Mouse (Mus musculus) midbrain, embryonic 11.5 days (tissue): ENCODE data around the gene Tcta. TPM values are rescaled to one million over a fixed set of nuclear protein-coding genes. Genes with fewer than 3 reads are reported as not detected.

Experiments
- polyA plus RNA-seq: library from polyadenylated mRNA; unstranded; fragments of >200 nt; fragmentation: Nextera tagmentation; extraction: Ambion mirVana; gene quantifications from 2 replicates; pipeline ENCODE4 v1.2.1, GENCODE M21; 2014

Gene Tcta
- polyA plus RNA-seq, 1 experiment from 2014 or later: 30.8 TPM

Other genes with a start within 250 kb of the Tcta start
- gene Mst1, start 225.7 kb downstream of the Tcta start, polyA plus RNA-seq: 0.47 and 0.78 TPM in 2 replicates
- 27.2 and 29.2 TPM in 2 replicates for gene Rnf123, start 222.8 kb downstream of the Tcta start, polyA plus RNA-seq
- gene Apeh, start 211.6 kb downstream of the Tcta start, polyA plus RNA-seq: 53.0 and 67.3 TPM in 2 replicates
- 2.4 TPM in 2 replicates for gene Bsn, start 115.8 kb downstream of the Tcta start, polyA plus RNA-seq
- gene Dag1, start 42.2 kb downstream of the Tcta start, polyA plus RNA-seq: 48.8 and 55.2 TPM in 2 replicates
- 61.2 and 64.0 TPM in 2 replicates for gene Nicn1, start 15.7 kb downstream of the Tcta start, polyA plus RNA-seq
- gene Amt, start 9.3 kb downstream of the Tcta start, polyA plus RNA-seq: 24.2 and 27.1 TPM in 2 replicates
- 278 and 298 TPM in 2 replicates for gene Rhoa, start within 50 bp of the Tcta start, polyA plus RNA-seq
- 796 and 834 TPM in 2 replicates for gene Gpx1, start 32.7 kb upstream of the Tcta start, polyA plus RNA-seq
- 130 and 140 TPM in 2 replicates for gene Usp4, start 41.7 kb upstream of the Tcta start, polyA plus RNA-seq
- 1.2 and 1.4 TPM in 2 replicates for gene 1700102P08Rik, start 86.6 kb upstream of the Tcta start, polyA plus RNA-seq
- 0.89 and 1.6 TPM in 2 replicates for gene Ccdc36, start 122.3 kb upstream of the Tcta start, polyA plus RNA-seq
- gene BC048562, start 130.3 kb upstream of the Tcta start, polyA plus RNA-seq: not detected in 2 replicates
- 48.1 and 48.6 TPM in 2 replicates for gene Ccdc71, start 154.4 kb upstream of the Tcta start, polyA plus RNA-seq
- gene Klhdc8b, start 155.4 kb upstream of the Tcta start, polyA plus RNA-seq: 34.4 and 36.2 TPM in 2 replicates
- 20.1 and 21.4 TPM in 2 replicates for gene Lamb2, start 173.6 kb upstream of the Tcta start, polyA plus RNA-seq
- 62.2 and 63.0 TPM in 2 replicates for gene Usp19, start 184.4 kb upstream of the Tcta start, polyA plus RNA-seq
- 103 TPM in 2 replicates for gene Qars, start 201.5 kb upstream of the Tcta start, polyA plus RNA-seq
- gene Qrich1, start 210.6 kb upstream of the Tcta start, polyA plus RNA-seq: 160 and 175 TPM in 2 replicates